Mouse (Mus musculus) lung, postnatal 25 days (tissue): Measurements from ENCODE around the gene Rnf220.

ENCODE experiments used
- DNase-seq: peaks from one replicate; pipeline ENCODE4 v3.0.0; 2022; ENCODE audit warnings: low spot score

The Rnf220 gene

GRCm38 (mm10) chr4:117379803-117380557, 116.9 kb downstream of the Rnf220 start:
- DNase-seq, result no peak

- no peak for DNase-seq
These were observed 122.7 kb downstream of the Rnf220 start for GRCm38 (mm10) chr4:117374078-117374540.

GRCm38 (mm10) chr4:117373324-117374077, 123.4 kb downstream of the Rnf220 start:
- DNase-seq, result no peak

GRCm38 (mm10) chr4:117371896-117372295, 125.0 kb downstream of the Rnf220 start:
- no peak for DNase-seq

GRCm38 (mm10) chr4:117370354-117370753, 126.5 kb downstream of the Rnf220 start:
- DNase-seq, result no peak

- no peak for DNase-seq
These were observed 127.3 kb downstream of the Rnf220 start for GRCm38 (mm10) chr4:117369571-117369970.

- DNase-seq, result no peak
These were observed 129.5 kb downstream of the Rnf220 start for GRCm38 (mm10) chr4:117367365-117367764.

- DNase-seq, result no peak
These were observed 134.8 kb downstream of the Rnf220 start for GRCm38 (mm10) chr4:117362085-117362484.

- no peak for DNase-seq
These were observed 135.3 kb downstream of the Rnf220 start for GRCm38 (mm10) chr4:117361558-117361873.

GRCm38 (mm10) chr4:117360713-117361557, 135.9 kb downstream of the Rnf220 start:
- DNase-seq, result no peak

GRCm38 (mm10) chr4:117359803-117360382, 137.0 kb downstream of the Rnf220 start:
- no peak for DNase-seq

- DNase-seq, result no peak
These were observed 138.9 kb downstream of the Rnf220 start for GRCm38 (mm10) chr4:117357917-117358316.

- DNase-seq, result no peak
These were observed 139.7 kb downstream of the Rnf220 start for GRCm38 (mm10) chr4:117357104-117357503.

- DNase-seq, result no peak
These were observed 140.6 kb downstream of the Rnf220 start for GRCm38 (mm10) chr4:117356223-117356622.

- DNase-seq, result no peak
These were observed 142.2 kb downstream of the Rnf220 start for GRCm38 (mm10) chr4:117354651-117355050.

GRCm38 (mm10) chr4:117352957-117353356, 143.9 kb downstream of the Rnf220 start:
- no peak for DNase-seq

- no peak for DNase-seq
These were observed 144.8 kb downstream of the Rnf220 start for GRCm38 (mm10) chr4:117352071-117352470.

- no peak for DNase-seq
These were observed 146.6 kb downstream of the Rnf220 start for GRCm38 (mm10) chr4:117350139-117350693.

- DNase-seq, result no peak
These were observed 147.5 kb downstream of the Rnf220 start for GRCm38 (mm10) chr4:117349327-117349726.

- peak; percentile 44 for DNase-seq
These were observed 150.8 kb downstream of the Rnf220 start for GRCm38 (mm10) chr4:117346025-117346424.

GRCm38 (mm10) chr4:117343385-117343784, 153.5 kb downstream of the Rnf220 start:
- no peak for DNase-seq

GRCm38 (mm10) chr4:117342751-117343150, 154.1 kb downstream of the Rnf220 start:
- DNase-seq, result peak; percentile 55
